Mouse (Mus musculus): ENCODE data around the gene Zmiz1. TPM values are rescaled to one million over a fixed set of nuclear protein-coding genes. Genes with fewer than 3 reads are reported as not detected.
A peak's percentile ranks its signal among the peaks of the same experiment; 100 is the strongest.

Gene Zmiz1
- polyA plus RNA-seq, 1 experiment from 2014 or later, result 44.3 TPM

DNA sequence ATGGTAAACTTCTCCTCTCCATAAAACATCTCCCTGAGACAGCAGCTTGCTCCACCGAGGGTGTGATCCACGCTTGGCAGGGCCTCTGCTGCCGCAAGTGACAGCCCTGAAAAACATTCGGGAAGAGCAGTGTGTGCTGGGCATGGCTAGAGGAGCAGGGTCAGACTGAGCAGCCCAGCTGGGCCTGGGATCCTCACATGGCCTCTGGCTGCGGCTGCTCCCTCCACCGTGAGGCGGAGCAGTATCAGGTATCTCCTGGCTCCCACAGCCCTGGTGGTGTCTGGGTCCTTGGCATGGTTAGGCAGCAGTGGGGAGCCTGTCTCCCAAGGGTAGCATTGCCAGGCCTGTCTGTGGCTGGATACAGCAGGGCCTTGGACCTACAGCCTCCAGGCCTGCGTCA is 38.6 kb downstream of the Zmiz1 start:
- peak; percentile 59; the same call in 1 of the 2 replicates for ATAC-seq (ENCODE audit: insufficient number of reproducible peaks, insufficient read depth, low FRiP score, low TSS enrichment, low read depth)
- no peak overlapping the region for H3K4me3 ChIP-seq
- 23% methylated on average over 8 of the region's 8 CpGs for WGBS
- H3K36me3 ChIP-seq, result peaks cover 1% of the 10 kb centered on the region; the same call in 1 of the 2 replicates
- H3K4me1 ChIP-seq, result peaks cover 82% of the 10 kb centered on the region
- 0 out of 2 replicates have a peak overlapping the region, but pooled peaks have one; percentile 22 for H3K9ac ChIP-seq
- 0 out of 2 replicates have a peak overlapping the region, but pooled peaks have one; percentile 7 for H3K4me2 ChIP-seq
- no peaks in the 10 kb centered on the region for H3K9me3 ChIP-seq
- no peaks in the 10 kb centered on the region for H3K27me3 ChIP-seq
- H3K27ac ChIP-seq, result peak overlapping the region; percentile 69

DNA sequence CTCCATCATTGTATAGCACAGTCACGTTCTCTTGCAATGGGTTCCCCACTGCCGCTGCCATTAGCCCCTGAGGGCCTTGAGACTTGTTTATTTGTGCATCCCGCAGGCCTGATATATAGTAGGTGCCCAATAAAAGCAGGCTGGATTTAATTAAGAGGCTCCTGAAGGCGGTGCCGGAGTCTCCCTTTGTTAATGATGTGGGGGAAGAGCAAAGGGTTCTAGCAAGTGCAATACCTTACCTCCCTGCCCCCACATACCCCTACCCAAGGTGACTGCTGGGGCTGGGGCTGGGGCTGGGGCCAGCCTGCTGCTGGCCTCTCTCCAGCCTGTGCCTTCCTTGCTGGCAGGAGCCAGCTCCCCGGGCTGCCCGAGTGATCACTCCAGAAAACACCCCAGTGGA is 39.4 kb downstream of the Zmiz1 start:
- H3K4me2 ChIP-seq, result no peak overlapping the region
- H3K4me3 ChIP-seq, result no peak overlapping the region
- H3K27ac ChIP-seq, result peak overlapping the region; percentile 69; the same call in 1 of the 2 replicates
- peaks cover 9% of the 10 kb centered on the region for H3K36me3 ChIP-seq
- ATAC-seq (ENCODE audit: insufficient number of reproducible peaks, insufficient read depth, low FRiP score, low TSS enrichment, low read depth), result no peak
- no peak overlapping the region for H3K9ac ChIP-seq
- H3K4me1 ChIP-seq, result peaks cover 74% of the 10 kb centered on the region
- H3K9me3 ChIP-seq, result no peaks in the 10 kb centered on the region
- H3K27me3 ChIP-seq, result no peaks in the 10 kb centered on the region
- 29% methylated on average over 7 of the region's 7 CpGs for WGBS

DNA sequence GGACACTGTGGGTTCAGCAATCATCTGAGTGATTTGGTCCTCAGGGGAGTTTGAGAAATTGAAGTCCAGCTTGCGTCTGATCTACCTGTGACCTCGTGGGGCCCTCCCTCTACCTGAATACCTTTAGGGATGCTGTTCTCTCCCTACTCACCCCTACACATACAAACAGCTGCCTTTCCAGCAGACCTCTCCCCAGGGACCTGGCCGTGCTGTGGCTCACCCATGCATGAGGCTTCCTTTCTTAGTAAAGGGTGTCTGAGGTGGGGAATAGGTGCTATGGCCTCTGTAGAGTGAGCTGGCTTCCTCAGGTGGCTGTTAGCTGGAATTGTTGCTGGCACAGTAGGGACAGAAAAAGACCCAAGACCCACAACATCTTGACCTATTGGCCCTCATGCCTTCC is 40.5 kb downstream of the Zmiz1 start:
- no peak for ATAC-seq (ENCODE audit: insufficient number of reproducible peaks, insufficient read depth, low FRiP score, low TSS enrichment, low read depth)
- H3K4me2 ChIP-seq, result no peak overlapping the region
- H3K9ac ChIP-seq, result no peak overlapping the region
- peaks cover 78% of the 10 kb centered on the region for H3K4me1 ChIP-seq
- WGBS, result 57% methylated on average over 3 of the region's 3 CpGs
- H3K4me3 ChIP-seq, result no peak overlapping the region
- H3K9me3 ChIP-seq, result no peaks in the 10 kb centered on the region
- no peaks in the 10 kb centered on the region for H3K27me3 ChIP-seq
- peaks cover 20% of the 10 kb centered on the region for H3K36me3 ChIP-seq
- H3K27ac ChIP-seq, result no peak overlapping the region

DNA sequence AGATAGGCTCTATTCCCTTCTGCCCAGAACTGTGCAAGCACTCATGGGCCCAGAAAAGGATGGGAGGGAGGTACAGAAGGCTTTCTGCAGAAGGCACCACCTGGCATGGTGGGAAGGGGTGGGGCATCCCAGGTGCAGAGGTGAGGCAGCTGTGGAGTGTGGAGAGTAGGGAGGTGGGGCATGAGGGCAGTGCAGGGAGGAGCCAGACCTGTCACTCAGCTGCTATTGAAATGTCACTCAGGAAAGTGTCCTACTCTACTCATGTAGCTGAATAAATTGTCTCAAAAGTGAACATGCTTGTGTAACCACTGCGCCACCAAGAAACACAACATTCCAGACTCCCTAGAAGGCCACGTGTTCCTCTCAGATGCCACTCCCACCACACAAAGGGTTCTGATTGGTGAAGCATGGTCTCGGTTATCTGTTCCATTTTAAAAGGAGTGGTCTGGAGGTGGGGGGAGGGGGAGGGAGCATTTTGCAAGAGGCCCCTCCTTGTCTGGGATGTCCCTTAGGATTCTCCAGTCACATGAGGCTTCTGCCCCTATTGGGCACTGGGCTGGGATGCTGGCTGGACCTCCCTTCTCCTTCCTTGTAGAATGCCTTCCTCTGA is 41.6 kb downstream of the Zmiz1 start:
- H3K27me3 ChIP-seq, result no peaks in the 10 kb centered on the region
- no peak overlapping the region for H3K4me2 ChIP-seq
- H3K27ac ChIP-seq, result no peak overlapping the region
- no peak for ATAC-seq (ENCODE audit: insufficient number of reproducible peaks, insufficient read depth, low FRiP score, low TSS enrichment, low read depth)
- peaks cover 76% of the 10 kb centered on the region for H3K4me1 ChIP-seq
- no peaks in the 10 kb centered on the region for H3K9me3 ChIP-seq
- WGBS, result 37% methylated on average over 3 of the region's 3 CpGs
- H3K4me3 ChIP-seq, result no peak overlapping the region
- H3K9ac ChIP-seq, result no peak overlapping the region
- peaks cover 31% of the 10 kb centered on the region for H3K36me3 ChIP-seq

DNA sequence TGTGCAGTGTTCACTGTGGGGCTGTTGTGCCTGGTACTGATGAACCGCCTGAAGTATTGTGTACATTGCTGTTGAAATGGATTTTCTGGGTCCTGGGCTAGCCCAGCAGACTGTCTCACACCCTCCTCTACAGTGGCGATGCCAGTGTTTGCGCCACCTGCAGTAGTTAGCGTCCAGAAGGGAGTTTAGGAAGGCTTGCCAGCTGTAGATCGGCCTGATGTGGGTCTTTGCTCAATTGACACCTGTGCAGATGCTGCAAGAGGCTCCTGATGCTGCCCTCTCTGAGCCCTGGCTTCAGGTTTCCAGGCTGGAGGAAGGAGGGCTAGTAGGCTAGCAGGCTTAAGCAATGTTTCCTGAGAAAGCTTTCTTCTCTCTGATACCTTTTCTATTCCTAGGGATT is 42.5 kb downstream of the Zmiz1 start:
- peaks cover 40% of the 10 kb centered on the region for H3K36me3 ChIP-seq
- H3K9ac ChIP-seq, result no peak overlapping the region
- H3K9me3 ChIP-seq, result no peaks in the 10 kb centered on the region
- peaks cover 68% of the 10 kb centered on the region for H3K4me1 ChIP-seq
- no peaks in the 10 kb centered on the region for H3K27me3 ChIP-seq
- H3K4me2 ChIP-seq, result no peak overlapping the region
- WGBS, result 84% methylated on average over 5 of the region's 5 CpGs
- no peak overlapping the region for H3K27ac ChIP-seq
- no peak overlapping the region for H3K4me3 ChIP-seq
- no peak for ATAC-seq (ENCODE audit: insufficient number of reproducible peaks, insufficient read depth, low FRiP score, low TSS enrichment, low read depth)

DNA sequence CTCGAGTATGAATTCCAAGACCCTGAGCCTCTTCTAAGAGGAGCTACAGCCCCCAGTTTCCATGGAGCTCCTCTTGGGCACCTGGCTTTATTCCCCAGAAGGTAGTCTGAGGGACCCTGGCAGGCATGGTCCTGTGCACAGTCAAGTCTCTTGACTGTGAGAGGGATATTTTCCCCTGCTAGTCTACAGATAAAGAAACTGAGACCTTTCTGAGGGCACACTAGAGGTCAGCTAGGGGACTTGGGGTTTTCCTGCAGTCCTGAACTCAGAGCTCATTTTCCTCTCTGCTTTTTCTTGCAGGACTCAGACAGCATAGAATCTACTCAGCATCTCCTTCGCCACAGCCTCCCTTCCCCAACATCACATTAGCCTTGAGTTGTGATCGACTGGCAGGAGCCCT is 43.4 kb downstream of the Zmiz1 start:
- Histone ChIP-seq H3K4me3 (no peak overlapping the region), H3K36me3 (peaks cover 49% of the 10 kb centered on the region), H3K9me3 (no peaks in the 10 kb centered on the region), H3K27ac (no peak overlapping the region), H3K9ac (no peak overlapping the region), H3K27me3 (no peaks in the 10 kb centered on the region), H3K4me1 (peaks cover 59% of the 10 kb centered on the region), H3K4me2 (no peak overlapping the region)
- ATAC-seq (ENCODE audit: insufficient number of reproducible peaks, insufficient read depth, low FRiP score, low TSS enrichment, low read depth), result no peak
- WGBS, result 82% methylated on average over 3 of the region's 3 CpGs

DNA sequence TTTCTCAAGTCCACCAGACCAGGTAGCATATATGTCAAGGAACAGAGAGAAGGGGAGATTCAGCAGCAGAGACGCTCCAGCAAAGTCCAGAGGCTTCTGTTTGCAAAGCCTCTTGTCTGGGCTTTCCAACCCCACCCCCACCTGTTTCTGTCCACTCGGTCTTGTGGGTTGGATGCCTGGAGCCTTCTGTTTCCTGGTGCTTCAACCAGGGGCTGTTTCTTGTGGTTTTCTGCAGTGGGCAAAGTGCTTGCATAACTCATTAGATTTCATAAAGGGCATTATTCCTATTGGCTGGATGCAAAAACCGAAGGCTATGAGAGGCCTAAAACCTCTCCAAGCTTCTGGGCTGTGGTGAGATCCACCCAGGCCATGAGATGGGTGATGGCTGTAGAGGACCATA is 45.3 kb downstream of the Zmiz1 start:
- H3K36me3 ChIP-seq, result peaks cover 65% of the 10 kb centered on the region
- H3K4me2 ChIP-seq, result no peak overlapping the region
- no peak overlapping the region for H3K27ac ChIP-seq
- no peaks in the 10 kb centered on the region for H3K9me3 ChIP-seq
- 78% methylated on average over 3 of the region's 3 CpGs for WGBS
- peaks cover 48% of the 10 kb centered on the region for H3K4me1 ChIP-seq
- no peaks in the 10 kb centered on the region for H3K27me3 ChIP-seq
- no peak overlapping the region for H3K4me3 ChIP-seq
- H3K9ac ChIP-seq, result no peak overlapping the region
- ATAC-seq (ENCODE audit: insufficient number of reproducible peaks, insufficient read depth, low FRiP score, low TSS enrichment, low read depth), result no peak

DNA sequence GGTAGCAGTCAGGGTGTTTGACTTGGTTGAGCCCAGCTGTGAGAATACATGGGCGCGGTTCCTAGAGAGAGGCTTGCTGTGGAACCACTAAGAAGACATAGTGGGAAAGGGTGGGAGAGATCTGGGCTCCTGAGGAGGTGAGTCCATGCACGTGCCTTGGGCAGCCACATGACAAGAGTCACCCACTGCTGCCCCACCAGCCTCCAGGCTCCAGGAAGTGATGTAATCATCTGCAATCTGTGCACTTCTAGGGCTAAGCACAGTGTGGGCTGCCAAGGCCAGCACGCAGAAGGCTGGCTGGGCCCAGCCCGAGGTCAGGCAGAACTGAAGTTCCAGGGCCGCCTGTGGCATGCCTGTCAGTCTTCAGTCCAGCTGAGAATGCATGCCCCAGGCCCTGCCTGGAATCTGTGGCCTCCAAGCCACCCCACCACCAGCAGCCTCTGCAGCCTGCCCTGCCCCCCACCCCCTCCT is 46.3 kb downstream of the Zmiz1 start:
- Histone ChIP-seq H3K27ac (no peak overlapping the region), H3K9me3 (no peaks in the 10 kb centered on the region), H3K4me3 (no peak overlapping the region), H3K36me3 (peaks cover 74% of the 10 kb centered on the region), H3K4me1 (peaks cover 48% of the 10 kb centered on the region), H3K4me2 (no peak overlapping the region), H3K9ac (no peak overlapping the region), H3K27me3 (no peaks in the 10 kb centered on the region)
- ATAC-seq (ENCODE audit: insufficient number of reproducible peaks, insufficient read depth, low FRiP score, low TSS enrichment, low read depth), result no peak
- WGBS, result 57% methylated on average over 6 of the region's 6 CpGs

DNA sequence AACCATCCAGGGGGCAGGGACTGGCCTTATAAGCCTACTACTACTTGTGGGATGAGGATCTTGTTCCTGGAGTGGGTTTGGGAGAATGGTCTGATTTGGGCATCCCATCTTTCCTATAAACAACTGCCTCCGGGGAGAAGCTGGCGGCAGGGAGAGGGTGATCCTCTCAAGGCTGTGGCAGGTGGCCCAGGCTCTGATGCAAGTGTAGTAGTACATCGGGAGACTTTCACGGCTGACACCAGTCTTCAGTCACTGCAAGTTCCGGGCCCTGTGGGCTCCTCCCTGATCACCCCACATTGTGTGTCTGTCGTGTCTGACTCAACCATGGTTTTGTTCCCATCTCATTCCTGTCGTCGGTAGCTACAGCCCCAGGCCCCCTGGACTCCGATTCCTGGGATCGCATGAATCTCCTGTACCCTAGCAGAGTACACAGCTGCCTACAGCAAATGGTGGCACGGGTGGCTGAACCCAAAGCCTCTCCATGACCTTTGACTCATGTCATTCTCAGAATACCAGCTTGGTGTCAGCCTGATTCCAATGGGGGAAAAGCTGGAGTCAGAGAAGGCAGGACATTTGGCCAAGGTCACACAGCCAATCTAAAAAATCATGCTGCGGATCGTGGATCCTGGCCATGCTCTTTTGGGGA is 49.2 kb downstream of the Zmiz1 start:
- H3K9me3 ChIP-seq, result no peaks in the 10 kb centered on the region
- H3K4me3 ChIP-seq, result no peak overlapping the region
- no peak overlapping the region for H3K27ac ChIP-seq
- H3K27me3 ChIP-seq, result no peaks in the 10 kb centered on the region
- H3K4me1 ChIP-seq, result peaks cover 61% of the 10 kb centered on the region
- ATAC-seq (ENCODE audit: insufficient number of reproducible peaks, insufficient read depth, low FRiP score, low TSS enrichment, low read depth), result no peak
- WGBS, result 78% methylated on average over 13 of the region's 13 CpGs
- H3K4me2 ChIP-seq, result no peak overlapping the region
- peaks cover 67% of the 10 kb centered on the region for H3K36me3 ChIP-seq
- H3K9ac ChIP-seq, result no peak overlapping the region

DNA sequence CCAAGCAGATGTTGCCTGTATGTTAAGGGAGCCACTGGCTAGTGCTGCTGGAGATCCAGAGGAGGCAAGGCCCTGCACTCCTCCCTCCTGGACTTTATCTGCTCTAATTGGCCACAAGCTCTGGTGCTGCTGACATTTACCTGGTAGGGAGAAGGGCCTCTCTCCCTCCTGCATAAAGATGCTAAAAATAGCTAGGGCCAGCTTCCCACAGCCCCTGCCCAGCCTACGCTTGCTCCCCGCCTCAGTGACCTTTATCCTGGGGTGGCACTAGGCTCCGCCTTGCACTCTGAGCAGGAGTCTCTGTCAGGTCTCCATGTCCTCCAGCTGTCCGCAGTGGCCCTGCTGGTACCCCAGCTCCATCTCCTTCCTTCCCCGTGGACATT is 49.8 kb downstream of the Zmiz1 start:
- 86% methylated on average over 5 of the region's 5 CpGs for WGBS
- H3K27ac ChIP-seq, result no peak overlapping the region
- H3K4me1 ChIP-seq, result peaks cover 66% of the 10 kb centered on the region
- ATAC-seq (ENCODE audit: insufficient number of reproducible peaks, insufficient read depth, low FRiP score, low TSS enrichment, low read depth), result no peak
- H3K36me3 ChIP-seq, result peaks cover 65% of the 10 kb centered on the region
- no peaks in the 10 kb centered on the region for H3K27me3 ChIP-seq
- no peaks in the 10 kb centered on the region for H3K9me3 ChIP-seq
- H3K4me3 ChIP-seq, result no peak overlapping the region
- H3K9ac ChIP-seq, result no peak overlapping the region
- no peak overlapping the region for H3K4me2 ChIP-seq

DNA sequence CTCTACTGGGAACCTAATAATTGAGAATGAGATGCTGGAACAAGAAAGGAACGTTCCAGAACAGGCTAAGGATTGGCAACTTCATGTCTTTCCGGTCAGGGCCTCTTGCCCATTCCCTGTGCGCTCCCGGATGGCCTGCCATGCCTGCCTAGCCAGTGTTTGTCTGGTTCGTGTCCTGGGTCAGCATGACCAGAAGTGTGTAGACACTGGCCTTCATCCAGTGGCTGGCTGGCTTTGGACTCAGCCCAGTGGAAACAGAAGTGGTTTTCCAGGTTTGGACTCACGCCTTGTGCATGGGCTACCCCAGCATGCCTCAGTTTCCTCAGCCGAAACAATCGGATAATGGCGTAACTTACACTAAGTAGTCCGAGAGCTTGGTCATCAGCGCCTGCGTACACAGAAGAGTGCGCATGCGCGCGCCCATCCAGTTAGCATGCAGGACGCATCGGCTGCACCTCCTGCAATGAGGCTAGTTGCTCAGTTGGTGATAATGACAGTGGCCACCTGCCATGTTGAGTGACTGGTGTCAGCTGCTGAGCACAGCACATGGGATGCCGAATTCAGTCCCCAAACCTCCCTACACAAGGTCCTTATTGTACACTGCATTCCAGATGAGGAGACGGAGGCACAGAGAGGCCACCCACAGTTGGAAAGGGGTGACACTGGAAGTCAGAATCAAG is 50.6 kb downstream of the Zmiz1 start:
- WGBS, result 89% methylated on average over 20 of the region's 20 CpGs
- peaks cover 58% of the 10 kb centered on the region for H3K4me1 ChIP-seq
- H3K9ac ChIP-seq, result no peak overlapping the region
- no peak overlapping the region for H3K4me2 ChIP-seq
- no peaks in the 10 kb centered on the region for H3K9me3 ChIP-seq
- peaks cover 56% of the 10 kb centered on the region for H3K36me3 ChIP-seq
- no peak for ATAC-seq (ENCODE audit: insufficient number of reproducible peaks, insufficient read depth, low FRiP score, low TSS enrichment, low read depth)
- H3K4me3 ChIP-seq, result no peak overlapping the region
- no peak overlapping the region for H3K27ac ChIP-seq
- no peaks in the 10 kb centered on the region for H3K27me3 ChIP-seq

DNA sequence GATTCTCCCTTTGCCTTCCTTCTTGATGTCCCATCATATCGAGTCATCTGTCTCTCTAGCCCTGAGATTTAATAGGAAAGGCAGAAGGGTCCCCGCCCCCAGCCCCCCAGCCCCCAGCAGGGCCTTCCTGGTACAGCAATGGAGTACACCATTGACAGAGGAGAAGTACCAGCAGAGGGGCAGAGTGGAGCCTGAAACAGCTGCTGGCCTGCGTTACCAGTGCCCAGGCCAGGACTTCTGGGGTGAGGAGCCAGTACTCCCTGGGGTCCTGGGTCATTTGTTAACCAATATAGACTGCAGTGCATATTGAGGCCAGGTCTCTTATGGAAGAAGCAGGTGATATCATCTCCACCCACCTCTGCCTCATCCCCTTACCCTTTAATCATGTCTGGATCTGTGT is 51.4 kb downstream of the Zmiz1 start:
- H3K4me2 ChIP-seq, result no peak overlapping the region
- peaks cover 51% of the 10 kb centered on the region for H3K36me3 ChIP-seq
- H3K27ac ChIP-seq, result no peak overlapping the region
- no peak overlapping the region for H3K4me3 ChIP-seq
- no peaks in the 10 kb centered on the region for H3K27me3 ChIP-seq
- peaks cover 60% of the 10 kb centered on the region for H3K4me1 ChIP-seq
- 68% methylated on average over 3 of the region's 3 CpGs for WGBS
- 0 out of 2 replicates have a peak overlapping the region, but pooled peaks have one; percentile 27 for H3K9ac ChIP-seq
- ATAC-seq (ENCODE audit: insufficient number of reproducible peaks, insufficient read depth, low FRiP score, low TSS enrichment, low read depth), result no peak
- H3K9me3 ChIP-seq, result no peaks in the 10 kb centered on the region
